Mouse (Mus musculus) heart, embryonic 11.5 days (tissue): Measurements from ENCODE around the gene Gstp1. TPM values are rescaled to one million over a fixed set of nuclear protein-coding genes. Genes with fewer than 3 reads are reported as not detected.

ENCODE experiments used
- ATAC-seq: fragments of 200-750 bp; cut with Nextera tagmentation; replicated peaks from 2 replicates; pipeline ENCODE4 v1.8.0; 2017; ENCODE audit warnings: moderate library complexity; ENCODE audit not compliant: insufficient number of reproducible peaks, low FRiP score, low TSS enrichment
- H3K27ac ChIP-seq: fragments of 300-500 bp; sonication (generic); 2 replicates; pipeline ENCODE4 v1.5.1; 2014; ENCODE audit warnings: mild to moderate bottlenecking, low read depth, low read length
- H3K27me3 ChIP-seq: fragments of 300-500 bp; sonication (generic); 2 replicates; pipeline ENCODE4 v1.6.1; 2014; ENCODE audit warnings: mild to moderate bottlenecking, low read length, mixed read lengths; ENCODE audit not compliant: control insufficient read depth, insufficient read depth
- H3K36me3 ChIP-seq: fragments of 300-500 bp; sonication (generic); 2 replicates; pipeline ENCODE4 v1.6.1; 2014; ENCODE audit warnings: mild to moderate bottlenecking, low read length, moderate library complexity, mixed read lengths; ENCODE audit not compliant: control insufficient read depth, insufficient read depth
- H3K4me1 ChIP-seq: fragments of 300-500 bp; sonication (generic); 2 replicates; pipeline ENCODE4 v1.6.1; 2014; ENCODE audit warnings: low read length; ENCODE audit not compliant: control insufficient read depth, insufficient read depth
- H3K4me2 ChIP-seq: fragments of 300-500 bp; sonication (generic); 2 replicates; pipeline ENCODE4 v1.6.1; 2014; ENCODE audit warnings: mild to moderate bottlenecking, moderate library complexity
- H3K4me3 ChIP-seq: fragments of 300-500 bp; sonication (generic); 2 replicates; pipeline ENCODE4 v1.5.1; 2014; ENCODE audit warnings: low read depth, low read length
- H3K9ac ChIP-seq: fragments of 300-500 bp; sonication (generic); 2 replicates; pipeline ENCODE4 v1.6.1; 2014; ENCODE audit warnings: mild to moderate bottlenecking, low read depth, low read length, moderate library complexity
- H3K9me3 ChIP-seq: fragments of 300-500 bp; sonication (generic); replicated peaks from 2 replicates; pipeline ENCODE4 v1.6.1; 2016; ENCODE audit warnings: low read length; ENCODE audit not compliant: control insufficient read depth
- WGBS: fragments of 180-500 bp; shearing (Covaris S2); extraction: QIAGEN DNeasy Blood & Tissue Kit; methylation state at CpG from one replicate; pipeline ENCODE4 v1.1.7; 2014; ENCODE audit not compliant: insufficient replicate concordance; 5-methylcytosine and 5-hydroxymethylcytosine counted together
- polyA plus RNA-seq: library from polyadenylated mRNA; unstranded; fragments of >200 nt; fragmentation: Nextera tagmentation; extraction: Ambion mirVana; gene quantifications from 2 replicates; pipeline ENCODE4 v1.2.1, GENCODE M21; 2014

The Gstp1 gene
- polyA plus RNA-seq, 1 experiment from 2014 or later = 387 TPM

DNA sequence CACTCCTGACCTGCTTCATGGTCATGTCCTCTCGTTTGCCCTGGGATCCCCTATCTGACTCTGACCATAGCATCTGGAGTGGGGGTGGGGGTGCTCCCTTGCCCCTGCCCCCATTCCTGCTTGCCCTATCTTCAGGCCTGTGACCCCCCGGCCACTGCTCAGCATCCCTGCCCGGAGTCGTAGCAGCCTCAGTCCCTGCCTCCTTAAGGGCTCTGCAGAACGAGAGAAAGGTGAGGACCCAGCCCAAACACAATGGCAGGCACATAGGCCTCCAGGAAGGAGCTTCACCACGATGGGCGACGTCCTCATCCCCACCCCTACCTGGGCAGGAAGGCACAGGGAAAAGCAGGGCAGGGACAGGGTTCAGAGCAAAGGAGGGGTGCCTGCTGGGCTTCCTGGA lies 39.5 kb downstream of the Gstp1 start:
- WGBS = 70% methylated on average over 8 of the region's 8 CpGs
- H3K9me3 ChIP-seq = no peaks in the 10 kb centered on the region
- ATAC-seq = no peak
- H3K4me1 ChIP-seq = peaks cover 21% of the 10 kb centered on the region
- H3K4me2 ChIP-seq = no peak overlapping the region
- H3K27me3 ChIP-seq = no peaks in the 10 kb centered on the region
- H3K4me3 ChIP-seq = no peak overlapping the region
- no peaks in the 10 kb centered on the region for H3K36me3 ChIP-seq
- H3K27ac ChIP-seq = no peak overlapping the region
- no peak overlapping the region for H3K9ac ChIP-seq

- WGBS = 49% methylated on average over 8 of the region's 8 CpGs
- Histone ChIP-seq H3K27ac (no peak overlapping the region), H3K4me3 (no peak overlapping the region), H3K4me1 (peaks cover 17% of the 10 kb centered on the region), H3K27me3 (no peaks in the 10 kb centered on the region), H3K9ac (no peak overlapping the region), H3K4me2 (no peak overlapping the region), H3K9me3 (no peaks in the 10 kb centered on the region), H3K36me3 (no peaks in the 10 kb centered on the region)
- no peak for ATAC-seq
Observed at GRCm38 (mm10) chr19:3997231-3997630, 40.6 kb downstream of the Gstp1 start.

- Histone ChIP-seq H3K4me3 (no peak overlapping the region), H3K9me3 (no peaks in the 10 kb centered on the region), H3K36me3 (no peaks in the 10 kb centered on the region), H3K9ac (no peak overlapping the region), H3K4me2 (no peak overlapping the region), H3K27me3 (no peaks in the 10 kb centered on the region; the same call in 1 of the 2 replicates), H3K4me1 (peaks cover 12% of the 10 kb centered on the region), H3K27ac (no peak overlapping the region)
- no peak for ATAC-seq
- 77% methylated on average over 8 of the region's 8 CpGs for WGBS
Observed at GRCm38 (mm10) chr19:3996747-3997146, 41.0 kb downstream of the Gstp1 start.

GRCm38 (mm10) chr19:3996106-3996505 lies 41.7 kb downstream of the Gstp1 start:
- H3K4me2 ChIP-seq = no peak overlapping the region
- peaks cover 5% of the 10 kb centered on the region for H3K4me1 ChIP-seq
- H3K9me3 ChIP-seq = no peaks in the 10 kb centered on the region
- WGBS = 66% methylated on average over 7 of the region's 7 CpGs
- ATAC-seq = no peak
- no peak overlapping the region for H3K4me3 ChIP-seq
- no peak overlapping the region for H3K9ac ChIP-seq
- H3K27me3 ChIP-seq = no peaks in the 10 kb centered on the region; the same call in 1 of the 2 replicates
- no peak overlapping the region for H3K27ac ChIP-seq
- no peaks in the 10 kb centered on the region for H3K36me3 ChIP-seq

GRCm38 (mm10) chr19:3995505-3995904 lies 42.3 kb downstream of the Gstp1 start:
- Histone ChIP-seq H3K27me3 (no peaks in the 10 kb centered on the region; the same call in 1 of the 2 replicates), H3K4me3 (no peak overlapping the region), H3K9ac (no peak overlapping the region), H3K27ac (no peak overlapping the region), H3K36me3 (no peaks in the 10 kb centered on the region), H3K9me3 (no peaks in the 10 kb centered on the region), H3K4me1 (0 out of 2 replicates have a peak, but pooled peaks cover 3% of the 10 kb centered on the region), H3K4me2 (no peak overlapping the region)
- WGBS = 81% methylated on average over 3 of the region's 3 CpGs
- ATAC-seq = no peak

- H3K4me3 ChIP-seq = no peak overlapping the region
- H3K27ac ChIP-seq = no peak overlapping the region
- no peaks in the 10 kb centered on the region; the same call in 1 of the 2 replicates for H3K27me3 ChIP-seq
- 66% methylated on average over 6 of the region's 6 CpGs for WGBS
- H3K4me2 ChIP-seq = no peak overlapping the region
- no peak overlapping the region for H3K9ac ChIP-seq
- no peaks in the 10 kb centered on the region for H3K36me3 ChIP-seq
- 0 out of 2 replicates have a peak, but pooled peaks cover 3% of the 10 kb centered on the region for H3K4me1 ChIP-seq
- no peaks in the 10 kb centered on the region for H3K9me3 ChIP-seq
- no peak for ATAC-seq
Observed at GRCm38 (mm10) chr19:3994932-3995331, 42.9 kb downstream of the Gstp1 start.

GRCm38 (mm10) chr19:3992416-3992815 lies 45.4 kb downstream of the Gstp1 start, which contains the start of gene Tbx10:
Gene Tbx10 (plus strand): TSS chr19:3992752.
- Histone ChIP-seq H3K9ac (0 out of 2 replicates have a peak within 1 kb of the TSS, but pooled peaks have one; percentile 2), H3K4me1 (no peaks in the 10 kb centered on the region), H3K4me2 (no peak within 1 kb of the TSS), H3K9me3 (0 out of 2 replicates have a peak, but pooled peaks cover 2% of the 10 kb centered on the region), H3K27ac (no peak within 1 kb of the TSS), H3K27me3 (no peaks in the 10 kb centered on the region; the same call in 1 of the 2 replicates), H3K4me3 (no peak within 1 kb of the TSS), H3K36me3 (peaks cover 3% of the 10 kb centered on the region; the same call in 1 of the 2 replicates)
- ATAC-seq = no peak
- WGBS = 37% methylated on average over 5 of the region's 5 CpGs

GRCm38 (mm10) chr19:3991966-3992365 lies 45.8 kb downstream of the Gstp1 start:
- Histone ChIP-seq H3K4me2 (no peak overlapping the region), H3K27me3 (no peaks in the 10 kb centered on the region; the same call in 1 of the 2 replicates), H3K36me3 (peaks cover 3% of the 10 kb centered on the region; the same call in 1 of the 2 replicates), H3K9me3 (0 out of 2 replicates have a peak, but pooled peaks cover 2% of the 10 kb centered on the region), H3K4me3 (no peak overlapping the region), H3K4me1 (peaks cover 1% of the 10 kb centered on the region), H3K27ac (no peak overlapping the region), H3K9ac (no peak overlapping the region)
- no peak for ATAC-seq
- 79% methylated on average over 3 of the region's 3 CpGs for WGBS

DNA sequence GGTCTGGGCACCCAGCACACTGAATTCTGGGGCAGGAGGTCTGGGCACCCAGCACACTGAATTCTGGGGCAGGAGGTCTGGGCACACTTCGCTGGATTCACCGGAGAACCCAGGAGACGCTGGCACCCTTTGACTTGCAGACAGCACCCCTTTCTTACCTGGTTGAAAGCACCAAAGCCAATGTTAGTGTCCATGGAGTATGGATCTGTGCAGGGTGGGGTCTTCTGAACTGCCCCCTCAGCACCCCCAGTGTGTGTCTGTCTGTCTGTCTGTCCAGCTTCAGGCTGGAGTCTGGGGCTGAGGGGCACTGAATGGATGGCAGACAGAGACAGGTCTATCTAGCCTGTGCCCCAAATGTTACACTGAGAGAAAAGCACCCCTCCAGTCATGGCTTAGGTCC lies 46.2 kb downstream of the Gstp1 start:
- H3K4me2 ChIP-seq = no peak overlapping the region
- no peak overlapping the region for H3K27ac ChIP-seq
- H3K4me3 ChIP-seq = no peak overlapping the region
- peaks cover 3% of the 10 kb centered on the region; the same call in 1 of the 2 replicates for H3K36me3 ChIP-seq
- H3K9me3 ChIP-seq = 0 out of 2 replicates have a peak, but pooled peaks cover 2% of the 10 kb centered on the region
- H3K9ac ChIP-seq = no peak overlapping the region
- no peak for ATAC-seq
- peaks cover 5% of the 10 kb centered on the region for H3K4me1 ChIP-seq
- H3K27me3 ChIP-seq = no peaks in the 10 kb centered on the region; the same call in 1 of the 2 replicates
- WGBS = 89% methylated on average over 3 of the region's 3 CpGs
